Mouse (Mus musculus) C2C12 (cell line): ENCODE data around the gene Ggcx.

Experiments used
- CTCF ChIP-seq: IDR thresholded peaks from one replicate; pipeline ENCODE4 v1.5.1; 2011; ENCODE audit not compliant: control insufficient read depth, insufficient read depth, insufficient read length
- MYOD1 ChIP-seq: IDR thresholded peaks from one replicate; pipeline ENCODE4 v1.6.1; 2011; ENCODE audit warnings: low read depth; ENCODE audit not compliant: control insufficient read depth, insufficient read length

- TF ChIP-seq CTCF (no peak), MYOD1 (no peak)
Observed at GRCm38 (mm10) chr6:72383952-72384351, 30.2 kb upstream of the Ggcx start.
